Mouse (Mus musculus) neural tube, embryonic 12.5 days (tissue): ENCODE measurements around the gene Fam24b. TPM values are rescaled to one million over a fixed set of nuclear protein-coding genes. Genes with fewer than 3 reads are reported as not detected.

ENCODE experiments used
- ATAC-seq: fragments of 200-750 bp; cut with Nextera tagmentation; 2 replicates; pipeline ENCODE4 v1.8.0; 2017; ENCODE audit warnings: low read depth, mild to moderate bottlenecking, moderate TSS enrichment, moderate library complexity; ENCODE audit not compliant: low FRiP score
- H3K27ac ChIP-seq: fragments of 300-500 bp; sonication (generic); 2 replicates; pipeline ENCODE4 v1.5.1; 2016
- H3K27me3 ChIP-seq: fragments of 300-500 bp; sonication (generic); replicated peaks from 2 replicates; pipeline ENCODE4 v1.6.1; 2016; ENCODE audit warnings: mild to moderate bottlenecking
- H3K36me3 ChIP-seq: fragments of 300-500 bp; sonication (generic); 2 replicates; pipeline ENCODE4 v1.6.1; 2016; ENCODE audit warnings: mild to moderate bottlenecking
- H3K4me1 ChIP-seq: fragments of 300-500 bp; sonication (generic); 2 replicates; pipeline ENCODE4 v1.6.1; 2016
- H3K4me2 ChIP-seq: fragments of 300-500 bp; sonication (generic); replicated peaks from 2 replicates; pipeline ENCODE4 v1.6.1; 2016; ENCODE audit warnings: mild to moderate bottlenecking
- H3K4me3 ChIP-seq: fragments of 300-500 bp; sonication (generic); 2 replicates; pipeline ENCODE4 v1.5.1; 2016
- H3K9ac ChIP-seq: fragments of 300-500 bp; sonication (generic); 2 replicates; pipeline ENCODE4 v1.6.1; 2016; ENCODE audit warnings: mild to moderate bottlenecking
- H3K9me3 ChIP-seq: fragments of 300-500 bp; sonication (generic); 2 replicates; pipeline ENCODE4 v1.6.1; 2016; ENCODE audit warnings: mild to moderate bottlenecking
- whole genome bisulfite sequencing: fragments of 180-500 bp; shearing (Covaris S2); methylation state at CpG from one replicate; pipeline ENCODE4 v1.1.7; 2016; 5-methylcytosine and 5-hydroxymethylcytosine counted together
- polyA plus RNA-seq: library from polyadenylated mRNA; unstranded; fragments of >200 nt; fragmentation: Nextera tagmentation; extraction: Ambion mirVana; gene quantifications from 2 replicates; pipeline ENCODE4 v1.2.1, GENCODE M21; 2016

Gene Fam24b
- polyA plus RNA-seq, 1 experiment from 2014 or later = not detected

GRCm38 (mm10) chr7:131331688-131332087 lies 2.4 kb upstream of the Fam24b start:
- Histone ChIP-seq H3K27ac (no peak overlapping the region), H3K9me3 (no peaks in the 10 kb centered on the region), H3K4me3 (no peak overlapping the region), H3K9ac (no peak overlapping the region), H3K27me3 (no peaks in the 10 kb centered on the region), H3K36me3 (no peaks in the 10 kb centered on the region), H3K4me1 (no peaks in the 10 kb centered on the region), H3K4me2 (no peak overlapping the region)
- ATAC-seq = no peak
- WGBS = 81% methylated on average over 2 of the region's 2 CpGs

DNA sequence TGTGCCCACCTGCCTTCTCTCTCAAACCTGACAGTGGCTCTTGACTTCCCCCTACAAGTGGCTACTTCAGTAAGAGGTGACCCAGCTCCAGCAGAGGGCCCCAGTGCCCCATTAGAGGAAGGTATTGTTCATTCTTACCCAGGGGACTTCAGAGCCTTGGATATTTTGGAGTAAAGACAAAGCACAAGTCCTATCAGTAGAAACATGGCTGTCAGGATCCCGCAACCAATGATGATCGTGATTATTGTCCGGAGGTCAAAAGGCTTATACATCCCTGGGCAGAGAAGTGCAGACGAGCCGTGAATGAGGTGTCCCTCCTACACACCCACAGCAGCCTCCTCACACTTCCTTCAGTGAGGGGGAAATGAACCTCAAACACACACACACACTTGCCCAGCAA lies 2.3 kb downstream of the Fam24b start:
- 88% methylated on average over 5 of the region's 5 CpGs for WGBS
- Histone ChIP-seq H3K9me3 (no peaks in the 10 kb centered on the region), H3K4me2 (no peak overlapping the region), H3K36me3 (no peaks in the 10 kb centered on the region), H3K27me3 (no peaks in the 10 kb centered on the region), H3K4me3 (no peak overlapping the region), H3K4me1 (no peaks in the 10 kb centered on the region), H3K27ac (no peak overlapping the region), H3K9ac (no peak overlapping the region)
- ATAC-seq = no peak

- H3K4me2 ChIP-seq = no peak within 1 kb of the TSS
- no peaks in the 10 kb centered on the region for H3K36me3 ChIP-seq
- H3K27me3 ChIP-seq = no peaks in the 10 kb centered on the region
- H3K27ac ChIP-seq = no peak within 1 kb of the TSS
- no peak within 1 kb of the TSS for H3K4me3 ChIP-seq
- no peak within 1 kb of the TSS for H3K9ac ChIP-seq
- H3K4me1 ChIP-seq = no peaks in the 10 kb centered on the region
- 88% methylated on average over 2 of the region's 2 CpGs for WGBS
- no peak for ATAC-seq
- no peaks in the 10 kb centered on the region for H3K9me3 ChIP-seq
Measured at GRCm38 (mm10) chr7:131322192-131322591, 7.1 kb downstream of the Fam24b start, which contains the start of gene Cuzd1. Gene Cuzd1, minus strand, starts transcription at chr7:131322292.

DNA sequence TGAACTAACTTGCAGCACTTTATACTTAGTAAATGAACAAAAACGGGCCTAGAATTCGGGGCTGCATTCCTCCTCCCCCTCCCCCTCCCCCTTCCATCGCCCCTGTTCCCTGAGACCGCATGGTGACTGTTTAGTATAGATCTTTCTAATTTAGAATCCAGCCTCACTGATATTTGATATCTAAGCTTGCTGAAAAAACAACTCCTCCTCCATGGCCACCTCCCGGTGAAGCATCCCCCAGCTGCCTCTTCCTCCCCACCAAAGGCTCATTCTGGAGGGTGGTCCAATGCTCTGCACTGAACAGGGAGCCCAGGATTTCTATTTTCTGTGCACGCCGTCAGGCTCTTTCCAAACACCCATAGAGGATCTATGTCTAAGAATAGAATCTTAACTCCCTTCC lies 11.0 kb downstream of the Fam24b start:
- ATAC-seq = no peak
- Histone ChIP-seq H3K27ac (no peak overlapping the region), H3K4me3 (no peak overlapping the region), H3K9me3 (no peaks in the 10 kb centered on the region), H3K4me1 (no peaks in the 10 kb centered on the region), H3K36me3 (no peaks in the 10 kb centered on the region), H3K4me2 (no peak overlapping the region), H3K9ac (no peak overlapping the region), H3K27me3 (no peaks in the 10 kb centered on the region)
- WGBS = 88% methylated on average over 5 of the region's 7 CpGs

DNA sequence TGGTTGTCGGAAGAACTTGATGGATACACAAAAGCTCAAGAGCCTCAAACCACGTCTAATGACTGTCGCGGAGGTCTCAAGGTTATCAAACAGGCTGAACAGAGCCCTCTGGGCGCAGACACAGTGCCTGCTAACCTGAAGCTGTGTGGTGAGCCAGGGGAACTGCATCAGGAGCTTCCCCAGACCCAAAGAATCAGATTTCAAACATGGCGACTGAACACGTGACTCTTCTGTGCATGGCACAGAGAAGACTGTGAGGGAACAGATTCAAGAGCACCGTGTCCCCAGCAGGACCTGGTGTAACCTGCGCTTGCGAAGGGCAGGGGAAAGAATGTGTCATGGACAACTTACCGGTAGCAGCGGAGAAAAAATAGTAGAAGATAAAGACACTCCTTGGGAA lies 11.7 kb downstream of the Fam24b start:
- H3K27ac ChIP-seq = no peak overlapping the region
- WGBS = 79% methylated on average over 12 of the region's 12 CpGs
- no peaks in the 10 kb centered on the region for H3K27me3 ChIP-seq

DNA sequence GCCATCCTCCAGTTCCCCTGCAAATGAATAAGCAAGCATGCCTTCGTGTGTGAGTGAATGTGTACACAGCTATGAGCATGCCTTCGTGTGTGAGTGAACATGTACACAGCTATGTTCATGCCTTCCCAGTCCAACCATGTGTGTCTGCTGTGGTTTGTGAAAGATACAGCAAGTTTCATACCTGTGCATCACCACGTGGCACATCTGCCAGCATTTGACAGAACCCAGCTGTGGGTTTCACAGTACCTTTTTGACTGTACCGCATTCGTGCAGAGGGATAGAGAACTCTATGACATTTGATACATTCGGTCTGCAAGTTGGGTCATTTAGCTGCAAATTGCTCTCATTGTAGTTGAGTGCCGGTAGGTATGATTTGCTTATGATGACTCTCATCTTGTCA lies 14.8 kb downstream of the Fam24b start:
- no peak overlapping the region for H3K4me3 ChIP-seq
- ATAC-seq = no peak
- H3K36me3 ChIP-seq = no peaks in the 10 kb centered on the region
- no peak overlapping the region for H3K9ac ChIP-seq
- H3K4me2 ChIP-seq = no peak overlapping the region
- H3K27me3 ChIP-seq = no peaks in the 10 kb centered on the region
- no peak overlapping the region for H3K27ac ChIP-seq
- no peaks in the 10 kb centered on the region for H3K4me1 ChIP-seq
- WGBS = 89% methylated on average over 7 of the region's 7 CpGs
- H3K9me3 ChIP-seq = no peaks in the 10 kb centered on the region

More for the DNA sequence above, 11.7 kb downstream of the Fam24b start:
- no peak overlapping the region for H3K4me2 ChIP-seq
- no peaks in the 10 kb centered on the region for H3K36me3 ChIP-seq
- H3K9ac ChIP-seq = no peak overlapping the region
- H3K4me3 ChIP-seq = no peak overlapping the region
- H3K9me3 ChIP-seq = no peaks in the 10 kb centered on the region
- ATAC-seq = no peak
- H3K4me1 ChIP-seq = no peaks in the 10 kb centered on the region

DNA sequence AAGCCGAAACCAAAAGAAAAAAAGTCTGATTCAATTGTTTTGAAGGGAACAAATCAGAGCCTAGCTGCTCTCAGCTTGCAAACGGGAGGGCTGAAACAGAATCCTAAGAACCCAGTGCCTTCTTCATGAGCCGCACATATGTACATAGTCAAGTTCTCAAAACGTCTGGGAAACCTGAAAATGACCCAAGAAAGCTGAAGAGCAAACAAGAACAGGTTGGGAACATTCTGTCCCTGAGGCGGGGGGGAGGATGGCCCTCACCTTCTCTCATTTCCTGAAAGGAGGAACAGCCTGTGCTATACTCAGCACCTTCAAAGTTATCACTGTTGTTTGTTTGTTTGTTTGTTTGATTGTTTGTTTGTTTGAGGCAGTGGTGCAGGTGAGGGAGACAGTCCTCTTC lies 22.6 kb downstream of the Fam24b start:
- no peaks in the 10 kb centered on the region for H3K36me3 ChIP-seq
- H3K4me3 ChIP-seq = no peak overlapping the region
- no peak for ATAC-seq
- no peak overlapping the region for H3K4me2 ChIP-seq
- H3K9ac ChIP-seq = no peak overlapping the region
- no peaks in the 10 kb centered on the region for H3K9me3 ChIP-seq
- no peaks in the 10 kb centered on the region for H3K4me1 ChIP-seq
- 83% methylated on average over 5 of the region's 5 CpGs for WGBS
- no peaks in the 10 kb centered on the region for H3K27me3 ChIP-seq
- no peak overlapping the region for H3K27ac ChIP-seq

DNA sequence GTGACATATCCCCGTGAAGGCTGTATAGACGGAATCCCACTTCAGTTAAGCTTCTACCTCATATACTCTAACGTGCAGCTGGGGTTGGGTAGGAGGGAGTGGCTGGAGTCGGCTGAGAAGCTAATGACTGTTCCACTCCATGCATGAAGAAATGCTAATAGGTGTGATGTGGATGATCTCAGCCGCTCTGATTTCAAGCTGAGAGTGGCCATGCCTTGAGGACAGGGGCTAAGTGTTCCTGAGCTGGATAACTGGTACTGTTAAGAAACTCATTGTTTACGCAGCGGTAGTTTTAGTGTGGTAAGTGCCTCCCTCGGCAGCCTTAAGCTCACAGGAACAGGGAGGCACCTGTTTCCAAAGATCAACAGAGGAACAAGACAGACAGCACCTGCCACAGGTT lies 26.0 kb downstream of the Fam24b start:
- H3K9ac ChIP-seq = no peak overlapping the region
- 87% methylated on average over 8 of the region's 8 CpGs for WGBS
- no peak overlapping the region for H3K4me2 ChIP-seq
- no peaks in the 10 kb centered on the region for H3K9me3 ChIP-seq
- H3K27ac ChIP-seq = no peak overlapping the region
- H3K4me1 ChIP-seq = no peaks in the 10 kb centered on the region
- no peak overlapping the region for H3K4me3 ChIP-seq
- H3K27me3 ChIP-seq = no peaks in the 10 kb centered on the region
- H3K36me3 ChIP-seq = no peaks in the 10 kb centered on the region
- ATAC-seq = no peak

DNA sequence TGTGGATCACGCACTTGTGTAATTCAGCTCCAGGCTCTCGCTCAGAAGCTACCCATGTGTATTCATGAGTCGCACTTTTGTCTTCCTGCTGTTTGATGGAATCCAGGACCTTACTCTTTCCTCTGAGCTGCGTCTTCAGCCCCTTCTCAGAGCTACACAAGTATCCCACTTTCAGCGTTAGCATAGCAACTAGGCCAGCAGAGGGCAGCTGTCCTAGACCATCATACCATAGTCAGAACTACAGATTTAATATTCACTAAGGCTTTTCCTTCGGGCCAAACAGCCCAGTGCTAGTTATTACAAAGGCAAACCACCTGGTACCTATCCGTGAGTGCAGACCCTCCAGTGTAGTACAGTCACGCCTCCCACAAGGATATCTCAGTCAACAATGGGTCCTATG lies 32.2 kb downstream of the Fam24b start:
- no peak overlapping the region for H3K4me2 ChIP-seq
- WGBS = 82% methylated on average over 8 of the region's 8 CpGs

More for the DNA sequence above, 32.2 kb downstream of the Fam24b start:
- H3K9me3 ChIP-seq = no peaks in the 10 kb centered on the region
- no peaks in the 10 kb centered on the region for H3K4me1 ChIP-seq
- no peak overlapping the region for H3K9ac ChIP-seq
- no peaks in the 10 kb centered on the region for H3K27me3 ChIP-seq
- no peak overlapping the region for H3K27ac ChIP-seq
- no peak for ATAC-seq
- H3K36me3 ChIP-seq = no peaks in the 10 kb centered on the region
- no peak overlapping the region for H3K4me3 ChIP-seq

Other genes with a start within 250 kb of the Fam24b start
- not detected in 2 replicates for gene 4933402N03Rik, start 183.2 kb downstream of the Fam24b start, polyA plus RNA-seq
- not detected in 2 replicates for gene 5430419D17Rik, start 155.1 kb downstream of the Fam24b start, polyA plus RNA-seq
- not detected in 2 replicates for gene Cuzd1, start 7.2 kb downstream of the Fam24b start, polyA plus RNA-seq
- gene Fam24a, start 4.3 kb upstream of the Fam24b start, polyA plus RNA-seq = not detected in 2 replicates
- 19.8 and 25.3 TPM in 2 replicates for gene 2310057M21Rik, start 33.2 kb upstream of the Fam24b start, polyA plus RNA-seq
- gene Pstk, start 41.6 kb upstream of the Fam24b start, polyA plus RNA-seq = 47.5 and 49.6 TPM in 2 replicates
- gene Ikzf5, start 81.0 kb upstream of the Fam24b start, polyA plus RNA-seq = 19.0 and 22.4 TPM in 2 replicates
- gene Acadsb, start 81.1 kb upstream of the Fam24b start, polyA plus RNA-seq = 73.8 and 80.6 TPM in 2 replicates
- 1.7 and 2.2 TPM in 2 replicates for gene Hmx3, start 213.4 kb upstream of the Fam24b start, polyA plus RNA-seq
- gene Hmx2, start 219.3 kb upstream of the Fam24b start, polyA plus RNA-seq = 2.6 and 2.7 TPM in 2 replicates
- 212 and 219 TPM in 2 replicates for gene Bub3, start 230.7 kb upstream of the Fam24b start, polyA plus RNA-seq